Mouse (Mus musculus) cerebellum, postnatal 25 days (tissue): Measurements from ENCODE around the gene Foxr1.

ENCODE experiments used
- DNase-seq, 2 experiments: peaks; one replicate each; pipeline ENCODE4 v3.0.0; 2021; ENCODE audit warnings: mixed read lengths in 2 of 2

The Foxr1 gene

DNA sequence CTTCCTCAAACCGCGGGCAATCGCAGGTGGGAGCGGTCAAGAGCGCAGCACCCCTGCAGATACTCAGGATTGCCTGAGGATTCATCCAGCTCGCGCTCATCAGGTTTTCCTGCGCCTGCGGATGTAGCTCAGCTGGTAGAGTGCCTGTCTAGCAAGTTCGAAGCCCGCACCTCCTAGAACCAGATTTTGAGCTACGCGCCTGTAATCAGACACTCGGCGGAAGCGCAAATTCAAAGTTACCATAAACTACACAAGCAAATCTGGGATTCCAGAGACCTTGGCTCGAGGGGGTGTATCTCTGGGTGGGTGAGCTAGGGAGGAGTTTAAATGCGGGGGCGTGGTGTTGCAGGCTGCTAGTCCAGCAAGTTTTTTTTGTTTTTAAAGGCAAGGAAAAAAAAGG is at the start of gene Foxr1:
Gene Foxr1 (minus strand): TSS at position 176 of the 400 bp plus-strand sequence.
- DNase-seq: no peak

DNA sequence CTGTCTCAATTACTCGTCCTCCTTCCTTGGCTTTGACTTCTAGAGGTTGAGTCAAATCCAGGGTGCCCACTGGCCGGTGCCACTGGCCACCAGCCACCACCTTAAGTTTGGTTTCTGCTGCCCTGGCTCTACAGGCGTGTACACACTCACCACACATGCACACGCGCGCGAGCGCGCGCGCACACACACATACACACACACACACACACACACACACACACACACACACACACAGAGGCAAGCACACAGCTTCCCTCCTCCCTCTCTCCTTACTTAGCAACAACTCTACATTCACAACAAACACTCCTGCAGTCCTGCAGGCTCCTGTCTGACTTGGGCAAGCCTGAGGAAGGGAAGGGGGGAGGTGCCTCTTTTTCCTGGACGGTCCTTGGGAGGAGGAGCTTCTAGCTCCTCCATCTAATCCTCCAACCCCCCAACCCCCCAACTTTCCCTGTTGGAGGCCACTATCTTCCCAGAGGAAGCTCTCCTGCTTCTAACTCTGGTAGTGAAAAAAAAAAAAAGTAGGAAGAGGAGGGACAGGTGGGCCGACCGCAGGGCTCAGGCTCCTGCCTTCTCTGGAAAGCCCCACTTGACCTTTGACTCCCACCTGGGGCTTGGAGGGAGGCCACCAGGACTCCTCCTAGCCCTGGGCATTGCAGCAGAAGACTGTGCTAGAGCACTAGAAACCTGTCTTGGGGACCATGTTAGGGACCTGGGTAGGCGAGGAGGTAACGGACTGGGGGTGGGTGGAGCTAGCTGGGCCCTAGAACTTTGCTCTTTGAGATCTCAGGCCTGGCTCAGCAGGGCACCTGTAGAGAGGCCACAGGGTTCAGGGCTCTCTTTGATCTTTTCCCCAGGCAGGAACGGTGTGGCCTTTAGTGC is 49.4 kb upstream of the Foxr1 start:
- DNase-seq: peak; percentile 51 to 60

- peak; percentile 66 to 74 for DNase-seq
Observed at GRCm38 (mm10) chr9:44489651-44490085, 48.7 kb upstream of the Foxr1 start.

GRCm38 (mm10) chr9:44488855-44489381 is 48.0 kb upstream of the Foxr1 start:
- peak; percentile 53 to 59 for DNase-seq

DNA sequence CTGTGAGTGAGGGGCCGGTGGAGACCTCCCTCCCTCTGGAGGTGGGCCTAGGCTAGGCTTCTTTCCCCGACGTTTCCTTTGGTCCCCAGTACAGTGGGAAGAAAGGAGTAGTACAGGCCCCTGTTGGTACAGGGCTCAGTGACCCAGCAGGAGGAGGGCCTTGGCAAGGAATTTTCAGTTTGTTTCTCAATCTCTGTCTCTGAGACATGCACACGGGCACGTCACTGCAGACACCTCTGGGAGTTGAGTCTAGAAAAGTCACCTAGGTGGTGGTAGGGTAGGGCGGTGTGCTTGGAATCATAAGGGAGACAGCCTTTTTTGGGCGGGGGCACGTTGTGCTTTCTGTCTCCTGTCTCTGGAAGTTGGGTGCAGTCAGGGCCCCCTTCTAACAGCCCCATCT is 47.5 kb upstream of the Foxr1 start:
- peak in 1 of 2 experiments; percentile 24 for DNase-seq

DNA sequence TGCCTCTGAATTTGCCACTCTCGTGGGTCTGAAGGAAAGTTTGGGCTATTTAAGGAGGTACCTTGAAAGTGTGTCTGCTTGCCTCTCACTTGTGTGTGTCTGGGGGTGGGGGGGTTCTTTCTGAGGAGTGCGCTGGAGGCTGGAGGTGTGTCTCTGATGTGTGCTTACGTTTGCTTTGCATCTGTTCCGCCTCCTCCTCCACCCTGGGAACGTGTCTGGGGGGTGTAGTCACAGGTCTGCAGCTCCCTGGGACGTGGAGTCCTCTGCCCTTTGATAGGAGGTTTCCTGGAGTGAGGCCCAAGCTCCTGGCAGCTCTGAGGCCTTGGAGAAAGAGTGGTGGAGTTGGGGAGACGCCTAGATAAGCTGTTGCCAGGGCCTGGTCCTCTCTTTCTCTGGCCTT is 46.5 kb upstream of the Foxr1 start:
- peak; percentile 47 to 55 for DNase-seq

DNA sequence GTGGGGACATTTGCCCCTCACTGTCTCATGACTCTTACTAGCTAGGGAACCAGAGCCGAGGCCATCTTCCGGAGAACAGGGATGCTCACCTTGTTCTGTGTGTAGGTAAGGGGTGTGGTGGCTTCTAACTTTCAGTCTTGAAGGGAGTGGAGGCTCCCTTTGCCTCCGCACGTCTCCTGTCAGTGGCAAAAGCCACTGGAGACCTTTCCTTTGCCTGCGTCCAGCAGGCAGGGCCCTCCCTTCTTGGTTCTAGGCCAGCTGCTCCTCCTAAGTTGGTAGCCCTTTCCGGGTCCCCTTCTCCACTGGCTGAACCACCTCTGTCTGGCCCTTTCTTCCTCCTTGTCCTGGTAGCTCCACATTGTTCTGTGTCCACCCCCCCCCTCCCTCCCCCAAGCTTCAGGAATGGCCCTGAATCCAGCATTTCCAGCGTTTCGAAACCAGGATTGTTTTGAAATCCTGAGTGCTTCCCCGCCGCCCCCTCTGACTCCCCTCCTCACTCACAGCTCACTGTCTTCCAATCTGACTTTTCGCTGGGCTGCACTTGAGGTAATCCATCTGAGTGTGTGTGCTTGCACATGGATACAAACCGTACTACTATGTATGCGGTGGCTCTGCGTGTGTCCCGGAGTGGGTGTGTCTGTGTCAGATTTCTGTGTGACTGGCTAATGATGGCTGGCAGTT is 45.9 kb upstream of the Foxr1 start:
- peak in 1 of 2 experiments; percentile 53 for DNase-seq

DNA sequence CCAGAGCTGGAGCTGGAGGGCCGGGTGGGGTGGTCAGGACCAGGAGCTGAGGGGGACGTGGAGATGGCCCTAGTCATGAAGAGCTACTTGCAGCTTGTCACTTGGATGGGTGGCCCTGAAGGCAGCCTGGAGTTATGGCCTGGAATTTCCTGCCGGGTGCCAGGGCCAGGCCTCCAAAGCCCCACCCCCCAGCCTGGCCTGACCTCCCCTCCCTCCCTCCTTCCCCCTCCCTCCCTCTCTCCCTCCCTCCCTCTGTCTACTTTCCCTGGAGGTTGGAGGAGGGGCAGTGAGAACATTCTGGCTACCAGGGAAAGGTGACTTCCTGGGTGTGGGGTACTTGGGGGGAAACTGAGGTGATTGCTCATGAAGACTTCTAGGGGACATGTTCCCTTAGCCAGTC is 45.4 kb upstream of the Foxr1 start:
- peak in 1 of 2 experiments; percentile 42 for DNase-seq

- DNase-seq: peak; percentile 30
Observed at GRCm38 (mm10) chr9:44485516-44486161, 44.7 kb upstream of the Foxr1 start.

DNA sequence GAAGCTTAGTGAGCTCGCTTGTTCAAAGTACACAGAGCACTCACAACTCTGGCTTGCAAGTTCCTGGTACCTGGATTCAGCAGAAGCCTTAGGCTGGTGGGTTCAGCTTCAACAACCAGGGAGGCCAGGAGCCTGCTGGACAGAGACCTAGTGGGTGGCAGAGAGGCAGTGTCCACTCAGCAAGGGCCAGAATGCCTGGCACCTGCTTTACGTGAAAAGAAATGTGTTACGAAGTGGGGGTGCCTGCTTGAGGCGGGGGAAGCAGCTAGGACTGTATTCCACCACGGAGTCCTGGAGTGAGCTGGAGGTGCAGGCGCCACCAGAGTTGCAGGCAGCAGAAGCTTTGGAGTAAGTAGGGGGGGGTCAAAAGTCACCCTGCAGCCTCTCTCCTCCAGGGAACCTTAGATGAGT is 44.2 kb upstream of the Foxr1 start:
- DNase-seq: peak in 1 of 2 experiments; percentile 19

- peak; percentile 28 to 30 for DNase-seq
Observed at GRCm38 (mm10) chr9:44484311-44485104, 43.6 kb upstream of the Foxr1 start.

- DNase-seq: peak; percentile 73 to 74
Observed at GRCm38 (mm10) chr9:44483510-44484044, 42.6 kb upstream of the Foxr1 start.

DNA sequence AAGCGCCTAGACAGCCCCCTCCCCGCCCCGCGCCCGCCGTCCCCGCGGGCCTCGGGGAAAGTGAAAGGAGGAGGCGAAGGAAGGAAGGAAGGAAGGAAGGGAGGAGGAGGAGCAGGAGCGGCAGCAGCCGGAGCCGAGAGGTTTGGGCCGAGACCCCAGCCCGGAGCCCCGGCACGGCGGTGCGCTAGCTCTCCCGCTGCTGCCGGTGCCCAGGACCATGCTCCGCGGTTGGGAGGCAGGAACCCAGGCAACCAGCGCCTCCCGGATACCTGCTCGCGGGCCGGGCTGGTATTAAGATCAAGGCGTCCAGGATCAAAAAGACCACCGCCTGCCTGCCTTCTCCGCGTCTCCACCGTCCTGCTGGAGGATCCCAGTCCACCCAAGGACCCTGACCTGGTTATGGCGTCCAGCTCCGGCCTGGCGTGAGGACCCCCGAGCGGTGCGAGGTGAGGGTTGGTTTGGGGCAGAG is 42.1 kb upstream of the Foxr1 start:
- peak in 1 of 2 experiments; percentile 58 for DNase-seq

DNA sequence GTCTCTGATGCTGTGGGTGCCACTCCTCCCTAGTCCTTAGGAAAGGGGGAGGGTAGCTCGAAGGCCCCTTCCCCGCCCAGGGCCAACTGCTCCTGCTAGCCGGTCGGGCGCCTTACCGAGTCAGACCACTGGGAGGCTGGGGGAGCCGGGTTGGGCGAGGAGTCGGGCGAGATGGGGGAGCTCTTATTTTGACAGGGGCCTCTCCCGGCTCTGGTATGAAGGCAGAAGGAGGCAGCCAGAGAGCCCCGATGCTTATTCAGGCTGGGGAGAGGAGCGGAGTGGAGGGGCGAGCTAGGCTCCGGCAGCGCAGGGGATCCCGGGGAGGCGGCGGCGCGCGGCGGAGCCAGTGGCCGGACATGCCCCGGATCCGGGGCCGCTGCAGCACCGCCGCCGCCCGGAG is 41.6 kb upstream of the Foxr1 start, which contains the start of gene Bcl9l:
Gene Bcl9l (plus strand): TSS at position 274 of the 400 bp plus-strand sequence.
- peak; percentile 95 to 96 for DNase-seq

- no peak for DNase-seq
Observed at GRCm38 (mm10) chr9:44482112-44482511, 41.2 kb upstream of the Foxr1 start.

DNA sequence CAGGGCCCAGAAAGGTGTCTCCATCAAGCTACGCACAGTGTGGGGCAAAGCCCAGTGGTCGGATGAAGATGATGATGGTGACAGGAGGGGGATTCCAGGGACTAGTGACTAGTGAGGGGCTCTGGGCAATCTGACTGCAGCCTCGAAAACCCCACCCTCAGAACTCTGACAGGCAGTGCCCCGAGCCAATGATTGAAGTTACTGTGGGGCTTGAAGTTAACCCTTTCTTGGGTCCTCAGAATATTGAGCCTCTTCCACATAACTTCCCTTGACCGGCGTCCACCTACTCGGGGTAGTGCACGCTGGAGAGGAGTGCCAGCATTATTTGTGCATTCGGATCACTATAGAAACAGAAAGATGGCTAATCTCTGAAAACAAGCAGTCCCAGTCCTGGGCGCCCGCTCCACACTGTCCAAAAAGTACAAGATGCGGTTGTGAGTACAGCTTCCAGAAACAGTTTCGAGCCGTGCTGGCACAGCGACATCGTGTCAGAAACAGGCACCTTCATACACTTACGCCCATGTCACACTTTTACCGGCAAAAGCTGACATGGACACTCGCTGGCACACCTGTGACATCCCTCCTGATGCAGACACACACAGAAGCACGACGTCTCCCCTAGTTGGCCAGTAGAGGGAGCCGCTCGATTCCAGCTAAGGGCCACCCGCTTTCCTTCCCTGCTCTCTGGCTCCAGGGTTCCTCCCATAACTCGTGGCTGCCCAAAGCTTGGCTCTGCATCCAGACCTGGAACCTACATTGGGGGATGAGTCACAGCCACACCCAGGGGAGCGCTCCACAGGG is 38.9 kb upstream of the Foxr1 start:
- peak; percentile 92 to 93 for DNase-seq

- peak; percentile 88 for DNase-seq
Observed at GRCm38 (mm10) chr9:44478959-44479605, 38.1 kb upstream of the Foxr1 start.

DNA sequence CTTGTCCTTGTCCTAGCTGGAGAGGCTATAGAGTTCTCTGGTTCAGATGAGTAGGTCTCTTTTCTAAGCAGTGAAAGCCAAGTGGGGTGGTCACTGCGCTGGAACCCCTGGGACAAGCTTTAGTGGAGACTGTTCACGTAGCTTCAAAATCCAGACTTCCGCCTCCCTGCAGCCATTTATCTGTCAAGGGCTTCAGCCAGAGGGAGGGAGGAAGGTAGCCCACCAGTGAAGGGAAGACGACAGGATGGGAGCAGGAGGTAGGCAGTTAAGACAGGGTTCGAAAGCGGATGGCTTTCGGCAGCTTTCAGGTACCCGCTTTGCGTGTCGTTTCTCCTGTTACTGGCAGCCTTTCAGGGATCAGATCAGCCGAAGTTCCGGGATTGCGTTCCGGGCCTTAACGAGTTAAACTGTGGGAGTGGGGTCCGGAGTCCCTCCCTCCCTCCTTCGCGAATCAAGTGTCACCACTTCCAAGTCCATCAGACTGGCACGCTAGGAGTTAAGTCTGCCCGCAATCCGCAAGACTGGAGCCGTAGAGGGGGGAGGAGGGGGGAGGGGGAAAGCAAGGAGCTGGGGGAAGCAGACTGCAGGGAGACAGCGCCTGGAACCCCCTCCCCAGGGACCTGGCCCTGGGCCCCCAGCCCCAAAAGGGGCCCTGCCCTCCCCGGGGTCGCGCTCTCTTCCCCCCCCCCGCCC is 37.4 kb upstream of the Foxr1 start:
- peak; percentile 78 to 86 for DNase-seq
